Mouse (Mus musculus) lung, postnatal 36 days (tissue): ENCODE data around the gene Raet1e.
"Not testable (repeated sequence)": the region's sequence is repeated elsewhere in the genome, so short reads cannot be mapped to it uniquely, and the experiment has no call there.

Experiments used
- DNase-seq: peaks from one replicate; pipeline ENCODE4 v3.0.0; 2022; ENCODE audit warnings: mixed read lengths

The Raet1e gene

DNA sequence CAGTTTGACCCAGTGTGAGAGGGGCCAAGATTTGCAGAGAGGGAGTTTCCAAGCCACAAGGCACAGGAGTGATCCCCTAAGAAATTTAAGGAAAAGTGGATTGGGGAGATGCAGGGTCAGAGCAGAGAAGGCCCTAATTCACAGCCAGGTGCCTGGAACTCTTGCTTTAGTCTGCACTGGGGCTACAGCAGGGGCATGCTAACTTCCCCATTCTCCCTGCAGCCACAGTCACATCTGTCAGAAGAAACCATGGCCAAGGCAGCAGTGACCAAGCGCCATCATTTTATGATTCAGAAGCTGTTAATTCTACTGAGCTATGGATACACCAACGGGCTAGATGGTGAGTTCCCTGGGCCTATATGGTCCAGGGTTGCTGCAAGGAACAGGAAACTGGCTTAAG lies 204.1 kb downstream of the Raet1e start:
- DNase-seq = not testable (repeated sequence)

DNA sequence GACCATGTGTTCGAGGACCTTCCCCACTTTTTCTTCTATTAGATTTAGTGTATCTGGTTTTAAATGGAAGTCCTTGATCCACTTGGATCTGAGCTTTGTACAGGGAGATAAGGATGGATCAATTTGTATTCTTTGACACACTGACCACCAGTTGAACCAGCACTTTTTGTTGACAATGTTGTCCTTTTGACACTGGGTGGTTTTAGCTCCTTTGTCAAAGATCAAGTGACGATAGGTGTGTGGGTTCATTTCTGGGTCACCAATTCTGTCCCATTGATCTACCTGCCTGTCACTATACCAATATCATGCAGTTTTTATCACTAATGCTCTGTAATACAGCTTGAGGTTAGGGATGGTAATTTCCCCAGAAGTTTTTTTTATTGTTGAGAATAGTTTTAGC lies 206.5 kb downstream of the Raet1e start:
- not testable (repeated sequence) for DNase-seq

DNA sequence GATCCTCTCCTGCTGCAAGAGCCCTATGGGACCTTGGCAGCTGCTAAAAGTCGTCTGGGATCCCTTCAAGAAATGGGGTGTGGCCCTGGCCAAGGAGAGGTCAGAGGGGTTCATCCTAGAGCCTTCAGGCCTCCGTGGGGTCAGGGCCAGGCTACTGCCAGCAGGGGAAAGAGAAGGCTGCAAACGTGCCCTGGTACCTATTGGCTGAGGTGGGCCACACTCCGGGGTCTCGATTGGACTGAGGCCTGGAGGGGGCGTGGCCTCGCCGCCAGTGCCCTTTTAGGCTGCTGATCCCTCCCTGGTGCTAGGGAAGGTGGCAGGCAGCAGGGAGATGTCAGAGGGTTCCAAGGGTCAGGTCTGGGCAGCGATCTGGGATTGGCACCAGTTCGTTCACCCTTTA lies 222.9 kb downstream of the Raet1e start:
- not testable (repeated sequence) for DNase-seq

DNA sequence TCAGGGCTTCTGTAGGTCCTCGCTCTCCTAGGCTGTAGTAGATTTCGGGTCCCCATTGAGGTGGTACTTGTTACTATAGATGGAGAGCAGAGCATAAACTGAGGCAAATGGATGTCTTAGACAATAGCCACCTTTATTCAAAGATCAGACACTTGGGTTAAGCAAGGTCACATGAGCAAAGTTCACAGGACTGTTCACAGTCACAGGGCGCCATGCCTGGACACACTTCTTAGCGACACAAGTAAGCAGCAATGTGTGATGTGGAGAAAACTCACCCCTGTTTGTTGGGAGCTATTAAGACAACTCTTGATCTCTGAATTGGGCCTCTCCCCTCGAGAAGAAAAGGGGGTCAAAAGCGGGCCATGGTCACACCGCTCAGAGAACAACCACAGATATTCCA lies 231.8 kb downstream of the Raet1e start:
- not testable (repeated sequence) for DNase-seq

DNA sequence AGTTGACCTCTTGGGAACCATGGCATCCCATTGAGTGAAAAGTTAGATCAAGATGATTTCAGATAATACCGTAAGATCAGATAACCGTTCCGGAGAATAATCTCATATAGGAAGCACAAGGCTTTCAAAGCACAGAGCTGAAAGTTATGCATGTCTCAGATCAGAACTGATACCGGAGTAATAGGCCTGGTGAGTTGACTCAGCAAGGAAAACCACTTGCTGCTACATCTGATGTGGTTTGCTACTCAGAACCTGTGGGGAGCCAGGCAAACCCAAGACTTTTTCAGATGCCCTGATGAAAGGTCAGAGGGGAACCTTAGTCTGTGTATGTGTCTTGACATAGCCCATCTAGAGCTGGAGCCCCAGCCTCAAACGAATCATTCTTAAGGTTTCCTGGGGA lies 233.2 kb downstream of the Raet1e start:
- DNase-seq = not testable (repeated sequence)

DNA sequence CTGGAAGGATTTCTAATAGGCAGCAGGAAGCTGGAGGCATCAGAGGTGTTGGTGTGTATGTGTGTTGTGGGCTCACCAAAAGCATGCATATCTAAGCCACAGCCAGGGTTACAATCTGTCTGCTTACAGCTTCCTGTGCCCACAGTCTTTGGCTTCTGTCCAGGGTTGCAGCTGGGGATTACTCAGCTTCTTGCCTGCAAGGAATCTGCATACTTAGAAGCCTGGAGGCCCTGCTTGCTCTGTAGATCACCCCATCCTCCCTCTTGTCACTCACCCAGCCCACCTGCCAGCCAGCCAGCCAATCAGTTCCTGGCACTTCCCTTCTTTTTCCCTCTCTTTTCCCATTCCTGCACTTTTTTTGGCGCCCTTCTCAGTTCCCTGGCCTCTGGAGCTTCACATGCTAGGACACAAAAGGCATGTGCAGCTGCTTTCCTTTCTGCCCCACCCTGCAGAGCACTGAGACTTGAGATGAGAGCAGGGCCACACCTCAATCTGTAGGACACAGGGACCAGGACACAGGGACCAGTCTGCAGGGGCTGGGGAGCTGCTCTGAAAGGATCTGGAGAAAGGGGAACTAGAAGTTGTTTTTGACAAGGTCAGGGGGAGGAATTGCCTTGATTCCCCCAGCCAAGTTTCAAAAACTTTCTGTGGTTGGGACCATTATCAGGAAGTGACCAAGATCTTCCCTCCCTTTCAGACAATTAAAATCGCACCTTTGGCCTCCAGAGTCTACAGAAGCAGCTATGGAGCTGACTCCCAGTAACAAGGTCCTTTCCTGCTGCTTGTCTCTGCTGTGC lies 234.9 kb downstream of the Raet1e start:
- DNase-seq = not testable (repeated sequence)

DNA sequence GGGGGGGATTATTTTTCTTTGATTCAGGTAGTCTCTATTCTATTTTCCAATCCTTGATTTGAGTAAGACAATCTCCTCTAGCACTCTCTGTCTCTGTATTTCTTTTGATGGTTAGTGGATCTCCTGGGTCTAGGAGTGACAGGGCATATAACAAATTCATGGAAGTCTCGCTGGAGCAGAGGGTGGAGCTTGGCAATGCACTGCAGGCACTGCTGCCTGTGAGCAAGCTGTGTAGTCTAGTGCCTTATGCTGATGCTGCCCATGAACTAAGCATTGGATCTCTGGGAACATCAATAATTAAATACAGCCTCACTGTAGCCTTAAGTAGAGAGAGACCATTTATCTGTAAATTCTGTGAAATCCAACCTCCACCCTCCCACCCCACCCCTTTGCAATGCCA lies 238.3 kb downstream of the Raet1e start:
- not testable (repeated sequence) for DNase-seq

DNA sequence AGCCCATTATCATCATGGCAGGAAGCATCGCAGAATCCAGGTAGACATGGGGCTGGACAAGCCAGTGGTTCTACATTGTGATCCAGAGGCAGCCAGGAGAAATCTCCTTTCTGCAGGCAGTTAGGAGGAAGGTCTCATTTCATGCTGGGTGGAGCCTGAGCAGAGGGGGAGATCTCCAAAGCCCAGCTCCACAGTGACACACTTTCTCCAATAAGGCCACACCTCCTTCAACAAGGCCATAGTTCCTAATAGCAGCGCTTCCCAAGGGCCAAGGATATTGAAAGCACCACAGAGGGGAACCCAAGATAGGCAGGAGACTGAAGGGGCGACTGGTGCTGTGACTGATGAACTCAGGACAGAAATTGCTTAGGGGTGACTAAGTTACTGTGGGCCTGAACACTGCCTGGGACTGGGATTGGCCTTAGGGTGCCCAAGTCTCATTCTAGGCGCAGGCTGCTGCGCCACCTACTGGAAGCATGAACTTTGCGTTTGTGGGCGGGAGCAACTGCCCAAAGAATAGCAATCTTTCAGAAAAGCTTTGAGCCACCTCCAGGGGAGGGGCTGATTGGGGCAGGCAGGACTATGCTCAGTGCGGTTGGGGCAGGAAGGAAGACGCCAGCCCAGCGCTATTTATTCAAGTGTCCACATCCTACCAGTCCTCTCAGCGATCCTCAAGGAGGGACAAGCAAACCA lies 244.0 kb downstream of the Raet1e start:
- peak; percentile 61 for DNase-seq

DNA sequence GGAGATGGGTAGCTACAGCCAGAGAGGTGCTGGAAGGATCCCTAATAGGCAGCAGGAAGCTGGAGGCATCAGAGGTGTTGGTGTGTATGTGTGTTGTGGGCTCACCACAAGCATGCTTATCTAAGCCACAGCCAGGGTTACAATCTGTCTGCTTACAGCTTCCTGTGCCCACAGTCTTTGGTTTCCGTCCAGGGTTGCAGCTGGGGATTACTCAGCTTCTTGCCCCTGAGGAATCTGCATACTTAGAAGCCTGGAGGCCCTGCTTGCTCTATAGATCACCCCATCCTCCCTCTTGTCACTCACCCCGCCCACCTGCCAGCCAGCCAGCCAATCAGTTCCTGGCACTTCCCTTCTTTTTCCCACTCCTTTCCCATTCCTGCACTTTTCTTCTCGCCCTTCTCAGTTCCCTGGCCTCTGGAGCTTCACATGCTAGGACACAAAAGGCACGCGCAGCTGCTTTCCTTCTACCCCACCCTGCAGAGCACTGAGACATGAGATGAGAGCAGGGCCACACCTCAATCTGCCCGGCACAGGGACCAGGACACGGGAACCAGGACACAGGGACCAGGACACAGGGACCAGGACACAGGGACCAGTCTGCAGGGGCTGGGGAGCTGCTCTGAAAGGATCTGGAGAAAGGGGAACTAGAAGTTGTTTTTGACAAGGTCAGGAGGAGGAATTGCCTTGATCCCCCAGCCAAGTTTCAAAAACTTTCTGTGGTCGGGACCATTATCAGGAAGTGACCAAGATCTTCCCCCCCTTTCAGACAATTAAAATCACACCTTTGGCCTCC lies 255.5 kb downstream of the Raet1e start:
- peak; percentile 6 for DNase-seq
